Mouse (Mus musculus) Patski (cell line): Measurements from ENCODE around the gene Mt2. TPM values are rescaled to one million over a fixed set of nuclear protein-coding genes. Genes with fewer than 3 reads are reported as not detected.
"Not testable (repeated sequence)": the region's sequence is repeated elsewhere in the genome, so short reads cannot be mapped to it uniquely, and the experiment has no call there.

ENCODE experiments used
- ATAC-seq: fragments of 100-300 bp; one replicate; pipeline ENCODE4 v1.8.0; 2021
- CTCF ChIA-PET: fragments of 350-600 bp; sonication (Branson Sonifier 250); formaldehyde crosslinking; loops from one replicate; lab custom pipeline; 2022; ENCODE audit warnings: inconsistent platforms; lab: Charles Lee
- POLR2A ChIA-PET: fragments of 350-600 bp; sonication (Branson Sonifier 250); formaldehyde crosslinking; loops from one replicate; lab custom pipeline; 2022; ENCODE audit warnings: antibody characterized with exemption, inconsistent platforms; lab: Charles Lee
- DNase-seq: peaks from one replicate; pipeline ENCODE4 v3.0.0-alpha.2; 2011; ENCODE audit warnings: low read depth, low spot score
- H3K27me3 ChIP-seq: fragments of 371-371 bp; one replicate; pipeline ENCODE4 v1.5.1; 2021
- CTCF ChIP-seq: fragments of 100-300 bp; IDR thresholded peaks from one replicate; pipeline ENCODE4 v1.5.1; 2021
- in situ Hi-C: fragments of 300-500 bp; cut with MboI; formaldehyde crosslinking; loops from 3 replicates; pipeline ENCODE4 v1.11.1; 2018; ENCODE audit warnings: low pct_unique_long_range_greater_than_20kb, mixed read lengths
- polyA plus RNA-seq: library from polyadenylated mRNA; unstranded; gene quantifications from one replicate; pipeline ENCODE4 v1.2.3, GENCODE M21; 2021

The Mt2 gene
- polyA plus RNA-seq, 1 experiment from 2014 or later: 92.3 TPM

DNA sequence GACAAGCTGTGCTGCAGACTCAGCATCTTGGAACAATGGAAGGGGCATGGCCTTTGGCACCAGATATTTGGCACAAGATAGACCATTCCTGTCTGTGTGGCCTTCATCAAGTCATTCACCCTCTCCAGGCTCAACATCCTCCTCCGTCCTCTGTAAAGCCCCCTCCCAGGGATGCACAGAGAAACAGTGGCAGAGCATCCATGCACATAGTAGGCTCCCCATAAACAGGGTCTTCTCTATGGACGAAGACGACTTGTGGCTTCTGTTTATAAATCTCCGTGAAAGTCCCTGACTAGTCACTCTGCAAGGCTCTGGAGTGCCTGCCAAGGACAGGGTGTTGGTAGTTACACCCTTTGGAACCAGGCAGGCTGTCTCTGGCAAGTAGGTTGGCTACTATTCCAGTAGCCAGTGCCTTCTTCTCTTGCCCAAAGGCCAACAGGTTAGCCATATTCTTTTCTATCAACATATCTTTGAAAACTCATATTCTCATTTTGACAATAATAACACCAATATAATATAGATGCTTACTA, 32.1 kb upstream of the Mt2 start:
- POLR2A ChIA-PET: interaction anchor here (1.3 kb wide), 1 partner anchor 42 kb away, joined by 3 read pairs; the partner anchor contains the start of gene Bbs2
- in situ Hi-C loops: no loop called here
- DNase-seq: no peak
- CTCF ChIA-PET: interaction anchor here (0.7 kb wide), 1 partner anchor 9 kb away, joined by 3 read pairs; no protein-coding TSS in a partner anchor
- no peak for TF ChIP-seq CTCF
- no peaks in the 10 kb centered on the region for H3K27me3 ChIP-seq
- no peak for ATAC-seq

DNA sequence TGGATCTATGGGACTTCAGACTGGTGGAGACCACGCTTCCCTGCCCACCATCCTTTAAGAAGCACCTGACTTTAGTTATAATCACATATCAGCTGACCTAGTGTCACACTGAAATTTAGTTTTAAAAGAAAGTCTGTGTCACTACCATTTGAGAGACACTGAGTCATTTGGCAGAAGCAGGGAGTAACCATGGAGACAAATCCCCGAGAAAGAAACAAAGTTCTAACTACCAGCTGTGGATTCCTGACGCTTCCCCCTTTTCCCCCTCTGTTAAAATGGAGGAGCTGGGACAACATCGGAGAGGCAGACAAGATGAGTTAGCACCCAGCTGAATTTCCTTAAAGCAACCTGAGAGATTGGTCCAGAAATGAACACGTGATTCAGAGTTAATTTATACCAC, 24.2 kb upstream of the Mt2 start:
- in situ Hi-C loops: no loop called here
- no peaks in the 10 kb centered on the region for H3K27me3 ChIP-seq
- TF ChIP-seq CTCF: no peak
- POLR2A ChIA-PET: no interaction called here
- CTCF ChIA-PET: no interaction called here
- ATAC-seq: peak; percentile 22
- DNase-seq: no peak

DNA sequence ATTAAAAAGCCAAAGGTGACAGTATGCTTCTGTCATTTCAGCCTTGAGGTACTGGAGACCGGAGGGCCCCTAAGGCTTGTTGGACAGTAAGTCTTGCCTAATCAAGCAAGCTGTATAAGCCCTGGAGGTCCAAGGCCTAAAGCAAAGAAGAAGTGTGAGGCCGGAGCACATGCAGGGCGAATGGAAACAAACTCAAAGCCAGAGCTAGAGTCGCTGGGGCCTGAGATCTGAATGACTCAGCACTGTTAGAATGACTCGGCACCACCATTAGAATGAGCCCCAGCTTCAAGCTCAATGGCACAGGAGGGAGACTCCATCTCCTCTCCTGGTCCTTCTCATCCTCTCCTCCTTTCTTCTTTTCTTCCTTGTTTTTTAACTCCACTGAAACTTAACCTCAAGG, 21.5 kb upstream of the Mt2 start:
- DNase-seq (no peak), ATAC-seq (no peak)
- no peaks in the 10 kb centered on the region for H3K27me3 ChIP-seq
- CTCF ChIA-PET: interaction anchor here (0.9 kb wide), 1 partner anchor 49 kb away, joined by 3 read pairs; no protein-coding TSS in a partner anchor
- in situ Hi-C loops: no loop called here
- TF ChIP-seq CTCF: no peak
- POLR2A ChIA-PET: no interaction called here

DNA sequence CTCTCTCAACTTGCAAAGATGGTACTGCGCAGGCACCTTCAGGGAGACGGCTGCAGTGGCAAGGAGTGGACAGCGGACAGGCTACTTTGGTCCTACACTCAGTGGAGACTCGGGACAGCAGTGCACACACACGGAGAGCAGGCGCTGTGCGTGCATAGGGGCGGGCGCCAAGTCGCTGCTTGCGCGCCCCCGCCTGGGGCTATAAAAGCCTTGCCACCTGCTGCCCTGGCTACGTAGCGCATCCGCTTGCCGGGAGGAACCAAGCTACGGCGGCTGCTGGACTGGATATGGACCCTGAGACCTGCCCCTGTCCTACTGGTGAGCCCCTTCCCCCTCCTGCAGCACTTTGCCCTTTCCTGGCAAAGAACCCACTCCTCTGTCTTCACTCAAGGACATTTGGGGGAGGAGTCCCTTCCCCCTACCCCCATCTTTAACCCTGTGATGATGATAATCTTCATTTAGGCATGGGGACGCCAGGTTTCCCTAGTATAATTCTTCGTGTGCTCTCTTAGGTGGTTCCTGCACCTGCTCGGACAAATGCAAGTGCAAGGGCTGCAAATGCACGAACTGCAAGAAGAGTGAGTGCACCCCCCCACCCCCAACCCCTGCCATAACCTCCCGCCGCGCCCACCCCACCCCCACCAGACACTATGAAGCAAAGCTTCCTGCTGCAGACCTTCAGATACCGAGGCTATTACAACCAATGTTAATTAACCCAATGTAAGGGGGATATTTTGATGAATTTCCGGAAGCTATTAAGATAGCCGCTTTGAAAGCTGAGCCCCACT, 19.8 kb upstream of the Mt2 start, which contains the start of gene Mt3:
TSS of gene Mt3 (plus strand) at position 95 of the 788 bp plus-strand sequence.
- no peak for ATAC-seq
- ChIA-PET CTCF (interaction anchor here (2.3 kb wide), 1 partner anchor 14 kb away, joined by 8 read pairs; no protein-coding TSS in a partner anchor), POLR2A (no interaction called here)
- peaks cover 2% of the 10 kb centered on the region for H3K27me3 ChIP-seq
- no peak for TF ChIP-seq CTCF
- DNase-seq: no peak
- in situ Hi-C loops: no loop called here

DNA sequence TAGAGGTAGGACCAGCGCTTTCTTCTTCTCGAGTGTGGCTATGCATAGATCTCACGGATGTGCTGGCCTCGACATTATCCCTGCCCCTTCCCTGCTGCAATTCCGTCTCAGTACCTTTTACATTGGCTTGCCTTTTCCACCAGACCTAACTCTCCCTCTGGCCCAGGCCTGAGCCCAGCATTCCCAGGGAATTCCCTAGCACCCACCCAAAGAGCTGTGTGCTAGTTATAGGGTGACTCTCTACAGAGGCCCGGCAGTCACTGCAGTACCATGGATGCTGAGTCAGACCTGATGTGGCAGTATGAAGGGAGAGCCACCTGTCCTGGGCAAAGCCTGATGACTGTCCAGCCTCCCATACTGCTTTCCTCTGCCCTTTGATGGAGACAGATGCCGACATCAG, 19.0 kb upstream of the Mt2 start:
- DNase-seq: no peak
- H3K27me3 ChIP-seq: peaks cover 2% of the 10 kb centered on the region
- ChIA-PET CTCF (interaction anchor here (2.3 kb wide), 1 partner anchor 14 kb away, joined by 8 read pairs; no protein-coding TSS in a partner anchor), POLR2A (no interaction called here)
- no peak for ATAC-seq
- no peak for TF ChIP-seq CTCF
- in situ Hi-C loops: no loop called here

DNA sequence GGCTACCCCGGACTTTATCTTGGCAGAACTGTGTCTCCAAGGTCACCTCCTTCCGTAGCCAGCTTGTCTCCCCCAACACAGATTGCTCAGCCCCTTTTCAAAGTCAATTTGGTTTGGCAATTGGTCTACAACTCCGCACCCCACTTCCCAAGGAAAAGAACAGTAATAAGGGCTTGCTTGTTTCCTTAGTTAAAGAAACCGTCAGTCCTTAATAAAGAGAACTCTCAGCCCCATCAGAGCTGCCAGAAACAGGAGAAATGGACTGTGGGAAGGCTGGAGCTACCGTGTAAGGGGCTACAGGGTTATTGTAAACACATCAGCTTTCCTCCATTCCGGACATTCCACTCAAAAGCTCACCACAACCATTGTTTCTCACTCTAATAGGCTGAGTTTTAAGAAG, 17.9 kb upstream of the Mt2 start:
- ChIA-PET CTCF (interaction anchor here (1.0 to 2.3 kb wide), 2 partner anchors 12 to 48 kb away, joined by 3 to 8 read pairs; no protein-coding TSS in a partner anchor), POLR2A (no interaction called here)
- no peak for TF ChIP-seq CTCF
- in situ Hi-C loops: no loop called here
- H3K27me3 ChIP-seq: peaks cover 2% of the 10 kb centered on the region
- DNase-seq (no peak), ATAC-seq (no peak)

DNA sequence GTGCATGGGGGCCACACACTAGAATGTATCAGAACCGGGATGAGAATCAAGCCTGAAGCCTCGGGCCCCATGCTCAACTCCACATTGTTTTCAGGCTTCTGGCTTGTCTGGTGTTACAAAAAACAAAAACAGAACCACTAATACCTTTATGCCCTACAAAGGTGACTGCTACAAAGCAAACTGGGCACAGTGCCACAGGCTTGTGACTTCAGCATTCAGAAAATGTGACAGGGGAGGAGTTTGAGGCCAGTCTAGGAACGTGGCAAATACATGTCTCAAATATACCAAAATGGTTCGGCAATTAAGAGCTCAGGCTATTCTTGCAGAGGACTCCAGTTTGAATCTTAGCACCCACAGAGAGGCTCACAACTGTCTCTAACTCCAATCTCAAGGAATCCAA, 16.4 kb upstream of the Mt2 start:
- ATAC-seq: no peak
- TF ChIP-seq CTCF: no peak
- CTCF ChIA-PET: interaction anchor here (2.3 kb wide), 1 partner anchor 11 kb away, joined by 7 read pairs; no protein-coding TSS in a partner anchor
- peaks cover 2% of the 10 kb centered on the region for H3K27me3 ChIP-seq
- DNase-seq: no peak
- POLR2A ChIA-PET: no interaction called here
- in situ Hi-C loops: no loop called here

DNA sequence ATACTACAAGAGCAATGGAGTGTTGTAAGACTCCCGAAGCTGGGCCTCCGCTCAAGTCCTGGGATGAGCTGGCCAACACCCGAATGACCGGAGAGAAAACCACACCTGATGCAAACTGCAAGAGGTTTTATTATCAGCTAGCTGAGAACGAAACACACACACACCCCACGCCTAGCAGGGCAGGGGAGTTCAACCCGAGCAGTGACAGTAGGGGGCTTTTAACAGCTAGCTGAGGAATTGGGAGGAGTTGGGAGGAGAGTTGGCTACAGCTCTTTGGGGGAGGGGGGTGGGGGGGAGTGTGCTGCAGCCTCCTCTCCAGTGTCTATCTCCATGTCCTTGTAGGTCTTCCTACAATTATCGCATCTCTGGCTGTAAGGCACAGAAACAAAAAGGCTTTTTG, 6.7 kb upstream of the Mt2 start:
- ATAC-seq, H3K27me3 ChIP-seq, POLR2A ChIA-PET, DNase-seq: not testable (repeated sequence)
- in situ Hi-C loops: loop anchor here (5.0 kb wide), 1 partner anchor 37 kb away; no protein-coding TSS in a partner anchor
- CTCF ChIA-PET: interaction anchor here (2.0 to 5.7 kb wide), 4 partner anchors 21 to 40 kb away, joined by 10 to 69 read pairs (median 20); no protein-coding TSS in a partner anchor

DNA sequence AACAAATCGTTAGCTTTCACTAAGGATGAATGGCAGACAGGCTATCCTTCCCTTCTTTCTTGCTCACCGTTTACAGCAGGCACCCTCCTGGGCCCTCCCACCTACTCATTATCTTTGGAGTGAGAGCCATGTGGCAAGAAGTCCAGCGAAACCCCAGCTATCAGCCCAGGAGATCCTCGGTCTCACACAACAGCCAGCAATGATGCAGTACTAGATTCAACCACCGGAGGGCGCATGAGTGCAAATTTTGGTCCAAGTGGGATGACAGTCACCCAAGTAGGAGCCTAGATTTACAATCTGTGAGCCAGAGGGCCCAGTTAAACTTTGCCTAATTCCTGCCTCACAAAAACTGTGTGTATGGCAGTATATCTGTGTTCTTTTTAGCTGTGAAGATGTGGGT, 5.2 kb upstream of the Mt2 start:
- ChIA-PET POLR2A (interaction anchor here (0.7 kb wide), 1 partner anchor 11 kb away, joined by 4 read pairs; no protein-coding TSS in a partner anchor), CTCF (interaction anchor here (0.7 to 5.7 kb wide), 17 partner anchors 10 to 104 kb away, joined by 3 to 69 read pairs (median 7); no protein-coding TSS in a partner anchor)
- ATAC-seq (peak; percentile 63), DNase-seq (no peak)
- TF ChIP-seq CTCF: peak; percentile 95
- H3K27me3 ChIP-seq: no peaks in the 10 kb centered on the region
- in situ Hi-C loops: loop anchor here (5.0 kb wide), 1 partner anchor 35 kb away; no protein-coding TSS in a partner anchor

DNA sequence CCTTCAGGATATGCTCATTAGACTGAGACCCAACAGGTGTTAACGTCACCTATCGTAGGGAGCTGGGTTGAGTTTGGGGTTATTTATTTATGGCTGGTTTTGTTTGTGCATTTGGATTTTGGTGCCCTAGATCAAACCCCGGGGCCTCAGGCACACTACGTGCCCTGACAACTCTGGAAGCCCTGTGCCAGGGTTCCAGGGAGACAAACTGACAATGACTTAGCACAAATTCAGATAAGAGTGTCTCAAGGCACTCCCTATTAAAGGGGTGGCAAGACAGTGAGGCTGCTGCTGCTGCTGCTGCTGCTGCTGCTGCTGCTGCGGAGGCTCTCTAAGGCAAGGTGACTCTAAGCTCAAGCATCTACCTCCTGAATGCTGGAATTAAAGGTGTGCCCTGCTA, 2.9 kb upstream of the Mt2 start:
- no peak for TF ChIP-seq CTCF
- POLR2A ChIA-PET: interaction anchor here (1.3 kb wide), 1 partner anchor 11 kb away, joined by 4 read pairs; no protein-coding TSS in a partner anchor
- H3K27me3 ChIP-seq: no peaks in the 10 kb centered on the region

More for the DNA sequence above, 2.9 kb upstream of the Mt2 start:
- CTCF ChIA-PET: interaction anchor here (1.2 kb wide), 1 partner anchor 13 kb away, joined by 3 read pairs; no protein-coding TSS in a partner anchor
- in situ Hi-C loops: loop anchor here (5.0 kb wide), 1 partner anchor 33 kb away; no protein-coding TSS in a partner anchor
- ATAC-seq (no peak), DNase-seq (no peak)
